Mouse (Mus musculus): ENCODE data around the gene Borcs5. TPM values are rescaled to one million over a fixed set of nuclear protein-coding genes. Genes with fewer than 3 reads are reported as not detected.

Gene Borcs5
- total RNA-seq, 2 experiments from 2014 or later, result 33.4 to 42.4 TPM

DNA sequence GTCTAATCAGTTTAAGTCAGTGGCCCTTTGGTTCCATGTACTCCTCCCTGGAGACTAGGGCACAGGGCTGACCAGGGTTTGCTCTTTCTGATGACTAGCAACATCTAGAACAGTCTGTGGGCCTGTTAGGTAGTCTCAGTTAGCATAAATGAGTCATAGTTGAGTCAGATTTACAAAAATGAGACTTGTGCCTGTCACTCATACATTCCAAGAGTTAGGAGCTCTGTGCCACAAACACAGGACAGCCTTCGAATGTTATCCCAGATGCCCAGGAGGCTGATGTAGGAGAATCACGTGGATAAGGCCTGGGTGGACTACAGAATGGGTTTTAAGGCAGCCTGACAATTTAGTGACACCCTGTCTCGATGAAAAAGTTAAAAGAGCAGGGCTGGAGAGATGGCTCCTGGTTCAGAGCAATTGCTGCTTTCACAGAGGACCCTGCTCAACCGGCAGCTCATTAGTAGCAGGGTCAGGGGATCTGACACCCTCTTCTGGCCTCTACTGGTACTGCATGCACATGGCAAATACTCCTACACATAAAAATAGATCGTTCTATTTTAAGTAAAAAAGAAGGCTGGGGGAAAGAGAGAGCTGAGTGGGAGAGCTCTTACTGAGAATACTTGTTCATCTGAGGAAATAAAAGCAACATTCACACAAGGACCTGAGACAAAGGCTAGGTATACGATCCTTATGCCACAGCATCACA lies 18.3 kb upstream of the Borcs5 start:
- intact Hi-C loops (cut with DNase I), result no loop called here

DNA sequence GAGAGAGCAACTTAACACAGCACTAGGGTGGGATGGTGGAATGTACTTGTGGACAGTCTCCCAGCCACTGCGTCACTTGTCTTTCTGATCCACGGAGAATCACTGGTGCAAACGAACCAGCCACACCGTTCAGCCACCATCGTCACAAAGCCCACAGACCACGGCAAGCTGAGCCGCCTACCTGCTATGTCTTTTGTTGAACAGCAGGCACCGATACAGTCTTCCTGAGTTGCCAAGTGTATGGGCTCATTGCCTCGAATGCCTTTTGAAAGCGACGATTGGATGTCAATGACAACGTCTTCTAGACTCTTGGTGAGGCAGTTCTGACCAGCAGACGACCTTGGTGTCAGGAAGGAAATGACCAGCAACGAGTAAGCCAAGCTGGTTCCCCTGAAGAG lies 17.8 kb upstream of the Borcs5 start:
- peak in 1 of 2 experiments; percentile 47 for DNase-seq (ENCODE audit: low spot score in 2 of 2)

More for the DNA sequence above, 18.3 kb upstream of the Borcs5 start:
- DNase-seq (ENCODE audit: low spot score in 2 of 2), result peak; percentile 69 to 71

GRCm38 (mm10) chr6:134625431-134625830 lies 13.9 kb upstream of the Borcs5 start:
- no peak for DNase-seq (ENCODE audit: low spot score in 2 of 2)

More for the DNA sequence above, 17.8 kb upstream of the Borcs5 start:
- intact Hi-C loops (cut with DNase I), result no loop called here

GRCm38 (mm10) chr6:134626564-134626963 lies 12.7 kb upstream of the Borcs5 start:
- no peak for DNase-seq (ENCODE audit: low spot score in 2 of 2)
- intact Hi-C loops (cut with DNase I), result no loop called here

More at GRCm38 (mm10) chr6:134625431-134625830, 13.9 kb upstream of the Borcs5 start:
- intact Hi-C loops (cut with DNase I), result no loop called here

DNA sequence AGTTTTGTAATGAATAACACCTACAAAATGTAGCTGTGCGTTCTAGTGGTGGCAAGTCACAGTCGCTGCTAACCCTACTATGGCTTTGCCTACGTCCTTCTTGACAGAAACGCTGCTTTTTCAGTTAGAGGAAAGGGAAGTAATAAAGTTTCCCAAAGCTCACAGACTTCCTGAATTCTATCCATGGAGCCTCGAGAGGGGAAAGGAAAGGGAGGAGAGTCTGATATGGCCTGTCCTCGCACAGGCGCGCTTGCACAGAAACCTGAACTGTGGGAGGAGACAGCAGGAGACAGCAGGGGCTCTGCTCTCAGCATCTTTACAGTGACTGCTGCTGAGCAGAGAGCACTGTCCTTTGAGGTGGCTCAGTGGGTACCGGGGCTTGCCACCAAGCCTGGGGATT lies 8.9 kb upstream of the Borcs5 start:
- intact Hi-C loops (cut with DNase I), result no loop called here
- DNase-seq (ENCODE audit: low spot score in 2 of 2), result no peak

DNA sequence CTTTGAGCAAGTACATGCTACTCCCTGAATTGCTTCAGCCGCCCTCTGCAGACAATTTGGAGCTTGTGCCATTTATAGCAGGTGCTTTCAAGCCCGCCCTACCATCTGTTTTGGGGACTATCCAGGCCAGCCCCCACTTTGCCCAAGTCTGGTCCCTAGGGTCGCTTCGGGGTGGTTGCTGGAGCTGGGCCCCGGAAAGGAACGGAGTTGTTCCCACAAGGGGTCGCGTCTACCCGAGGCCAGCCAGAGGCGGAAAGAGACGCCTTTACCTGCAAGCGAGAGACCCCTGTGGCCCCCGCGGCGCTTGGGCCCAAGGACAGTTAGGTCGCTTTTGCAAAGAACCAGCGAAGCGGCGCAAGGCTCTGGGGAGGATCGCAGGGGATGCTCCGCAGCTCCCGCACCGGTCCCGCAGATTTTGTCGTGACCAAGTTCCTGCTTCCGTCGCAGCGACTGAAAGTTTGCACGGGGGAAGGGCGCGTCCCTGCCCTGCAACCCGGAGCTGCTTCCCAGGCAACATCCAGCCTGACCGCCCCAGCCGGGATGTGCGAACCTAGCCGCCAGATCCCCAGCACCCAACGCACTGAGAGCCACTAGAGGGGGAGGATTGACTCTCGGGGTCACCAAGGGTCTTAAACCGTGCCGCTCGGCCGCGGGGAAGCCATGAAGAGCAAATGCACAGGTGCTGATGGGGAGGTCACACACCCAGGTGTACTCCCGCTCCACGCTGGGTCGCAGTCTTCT lies 7.2 kb upstream of the Borcs5 start, which contains the start of gene Mansc1:
Gene Mansc1, minus strand, starts transcription at position 542 of the 741 bp plus-strand sequence.
- intact Hi-C loops (cut with DNase I), result no loop called here
- DNase-seq (ENCODE audit: low spot score in 2 of 2), result peak; percentile 56 to 58

- intact Hi-C loops (cut with DNase I), result no loop called here
- DNase-seq (ENCODE audit: low spot score in 2 of 2), result no peak
Observed at GRCm38 (mm10) chr6:134632756-134633155, 6.6 kb upstream of the Borcs5 start.

- intact Hi-C loops (cut with DNase I), result no loop called here
- DNase-seq (ENCODE audit: low spot score in 2 of 2), result no peak
Observed at GRCm38 (mm10) chr6:134633553-134633952, 5.8 kb upstream of the Borcs5 start.

GRCm38 (mm10) chr6:134636476-134636875 lies 2.8 kb upstream of the Borcs5 start:
- no peak for DNase-seq (ENCODE audit: low spot score in 2 of 2)
- intact Hi-C loops (cut with DNase I), result no loop called here

DNA sequence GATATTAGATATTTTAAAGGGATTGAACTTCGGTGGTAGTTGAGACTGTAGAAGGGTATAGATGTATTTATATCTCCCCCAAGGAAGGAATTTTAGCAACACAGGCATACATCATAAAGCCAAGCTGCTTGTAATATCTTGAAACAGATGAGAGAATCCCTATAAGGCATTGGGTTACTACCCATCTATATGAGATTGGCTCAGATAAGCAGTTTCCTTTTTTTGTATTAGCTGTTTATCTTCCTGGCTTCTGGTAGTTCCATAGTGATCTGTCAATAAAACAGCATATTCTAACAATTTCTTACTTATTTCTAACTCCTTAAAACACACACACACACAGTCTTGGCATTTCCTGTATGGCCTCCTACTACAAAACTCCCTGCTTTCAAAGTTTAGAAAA lies 590 bp downstream of the Borcs5 start:
- DNase-seq (ENCODE audit: low spot score in 2 of 2), result no peak
- intact Hi-C loops (cut with DNase I), result no loop called here

DNA sequence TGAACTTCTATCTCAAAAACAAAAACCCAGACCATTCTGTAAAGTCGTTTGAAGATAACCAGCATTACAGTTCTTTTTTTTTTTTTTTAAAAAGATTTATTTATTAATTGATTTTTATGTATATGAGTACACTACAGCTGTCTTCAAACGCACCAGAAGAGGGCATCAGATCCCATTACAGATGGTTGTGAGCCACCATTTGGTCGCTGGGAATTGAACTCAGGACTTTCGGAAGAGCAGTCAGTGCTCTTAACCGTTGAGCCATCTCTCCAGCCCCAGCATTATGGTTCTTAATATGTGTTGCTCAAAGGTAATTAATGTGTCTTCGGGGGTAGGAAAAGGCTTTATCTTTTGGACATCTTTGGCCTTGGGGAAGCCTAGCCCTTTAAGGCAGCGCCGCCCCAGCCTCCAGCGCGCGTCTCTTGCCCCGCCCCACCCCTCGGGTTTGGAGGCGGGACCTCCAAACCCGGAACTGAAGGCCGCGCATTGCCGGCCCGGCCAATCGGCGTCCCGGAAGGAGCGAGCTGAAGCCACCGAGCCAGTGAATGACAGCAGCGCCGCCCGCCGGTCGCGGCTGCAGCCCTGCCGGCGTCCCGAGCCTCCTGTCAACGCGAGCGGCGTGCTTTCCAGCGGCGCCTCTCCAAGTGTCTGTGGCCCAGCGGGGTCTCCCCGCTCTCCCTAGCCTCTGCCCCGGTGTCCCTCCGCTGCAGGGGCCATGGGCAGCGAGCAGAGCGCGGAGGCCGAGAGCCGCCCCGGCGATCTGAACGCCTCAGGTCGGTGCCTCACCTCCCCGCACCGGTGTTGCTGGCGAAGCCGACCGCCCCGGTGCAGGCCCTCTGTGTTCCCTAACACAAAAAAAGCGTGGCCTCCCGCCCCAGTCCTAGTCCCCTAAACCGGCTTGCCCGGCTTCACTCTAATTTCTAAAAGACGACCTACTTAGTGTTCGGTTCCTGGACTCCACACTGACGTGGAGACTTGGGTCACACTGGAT lies 1.5 kb downstream of the Borcs5 start:
- DNase-seq (ENCODE audit: low spot score in 2 of 2), result peak; percentile 92 to 93
- intact Hi-C loops (cut with DNase I), result no loop called here

- no peak for DNase-seq (ENCODE audit: low spot score in 2 of 2)
- intact Hi-C loops (cut with DNase I), result no loop called here
Observed at GRCm38 (mm10) chr6:134641738-134642446, 2.6 kb downstream of the Borcs5 start.

- intact Hi-C loops (cut with DNase I), result no loop called here
- DNase-seq (ENCODE audit: low spot score in 2 of 2), result no peak
Observed at GRCm38 (mm10) chr6:134643296-134643695, 4.0 kb downstream of the Borcs5 start.

GRCm38 (mm10) chr6:134646835-134647234 lies 7.5 kb downstream of the Borcs5 start:
- no peak for DNase-seq (ENCODE audit: low spot score in 2 of 2)
- intact Hi-C loops (cut with DNase I), result no loop called here

DNA sequence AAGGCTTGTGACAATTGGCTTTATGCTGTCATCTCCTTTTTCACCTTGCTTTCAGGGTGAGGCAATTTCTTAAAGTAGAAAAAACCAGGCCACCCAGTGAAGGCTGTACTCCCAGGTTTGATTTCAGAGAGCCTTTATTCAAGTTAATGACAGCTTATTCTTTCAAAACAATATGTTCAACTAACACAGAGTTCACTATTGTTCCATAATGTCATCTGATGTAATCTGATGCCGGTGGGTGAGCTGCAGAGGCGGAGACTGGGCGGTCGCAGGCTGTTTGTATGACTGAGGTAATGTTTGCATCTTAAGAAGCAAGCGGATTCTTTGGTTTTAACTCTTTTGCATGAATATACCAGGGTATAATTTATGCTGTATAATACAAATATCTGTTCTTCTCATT lies 8.3 kb downstream of the Borcs5 start:
- intact Hi-C loops (cut with DNase I), result no loop called here
- no peak for DNase-seq (ENCODE audit: low spot score in 2 of 2)

- intact Hi-C loops (cut with DNase I), result no loop called here
- DNase-seq (ENCODE audit: low spot score in 2 of 2), result peak; percentile 22 to 27
Observed at GRCm38 (mm10) chr6:134648356-134648755, 9.0 kb downstream of the Borcs5 start.

GRCm38 (mm10) chr6:134656527-134656926 lies 17.2 kb downstream of the Borcs5 start:
- intact Hi-C loops (cut with DNase I), result no loop called here
- DNase-seq (ENCODE audit: low spot score in 2 of 2), result no peak

- intact Hi-C loops (cut with DNase I), result loop anchor here (2.0 kb wide), 2 partner anchors 135 to 203 kb away; no protein-coding TSS in a partner anchor
- peak; percentile 24 to 36 for DNase-seq (ENCODE audit: low spot score in 2 of 2)
Observed at GRCm38 (mm10) chr6:134659108-134659958, 20.0 kb downstream of the Borcs5 start.
